Mouse (Mus musculus) embryonic fibroblast, embryonic 13.5 days (primary cell): Measurements from ENCODE around the gene Tbc1d10b. TPM values are rescaled to one million over a fixed set of nuclear protein-coding genes. Genes with fewer than 3 reads are reported as not detected.

Source experiments
- H3K27ac ChIP-seq: 2 replicates; pipeline ENCODE4 v1.5.1; 2012; ENCODE audit warnings: low read length, control low read depth, inconsistent platforms; ENCODE audit not compliant: insufficient read depth
- H3K4me1 ChIP-seq: 2 replicates; pipeline ENCODE4 v1.6.1; 2011; ENCODE audit warnings: low read length; ENCODE audit not compliant: control insufficient read depth, insufficient read depth
- H3K4me3 ChIP-seq: 2 replicates; pipeline ENCODE4 v1.5.1; 2011; ENCODE audit warnings: mild to moderate bottlenecking, control low read depth, low read length; ENCODE audit not compliant: insufficient read depth
- CTCF ChIP-seq: IDR thresholded peaks from 2 replicates; pipeline ENCODE4 v1.5.1; 2011; ENCODE audit warnings: mild to moderate bottlenecking, control low read depth, low read length, moderate library complexity, borderline replicate concordance; ENCODE audit not compliant: insufficient read depth
- POLR2A ChIP-seq: IDR thresholded peaks from 2 replicates; pipeline ENCODE4 v1.6.1; 2011; ENCODE audit warnings: low read depth, mild to moderate bottlenecking, control low read depth, low read length, moderate library complexity
- polyA plus RNA-seq: library from polyadenylated mRNA; stranded (reverse); fragments of >200 nt; gene quantifications from 2 replicates; pipeline ENCODE4 v1.2.4, GENCODE M21; 2011; ENCODE audit warnings: low read depth; ENCODE audit not compliant: missing spikeins, insufficient read length

The Tbc1d10b gene
- polyA plus RNA-seq, 1 experiment, result 37.5 TPM

DNA sequence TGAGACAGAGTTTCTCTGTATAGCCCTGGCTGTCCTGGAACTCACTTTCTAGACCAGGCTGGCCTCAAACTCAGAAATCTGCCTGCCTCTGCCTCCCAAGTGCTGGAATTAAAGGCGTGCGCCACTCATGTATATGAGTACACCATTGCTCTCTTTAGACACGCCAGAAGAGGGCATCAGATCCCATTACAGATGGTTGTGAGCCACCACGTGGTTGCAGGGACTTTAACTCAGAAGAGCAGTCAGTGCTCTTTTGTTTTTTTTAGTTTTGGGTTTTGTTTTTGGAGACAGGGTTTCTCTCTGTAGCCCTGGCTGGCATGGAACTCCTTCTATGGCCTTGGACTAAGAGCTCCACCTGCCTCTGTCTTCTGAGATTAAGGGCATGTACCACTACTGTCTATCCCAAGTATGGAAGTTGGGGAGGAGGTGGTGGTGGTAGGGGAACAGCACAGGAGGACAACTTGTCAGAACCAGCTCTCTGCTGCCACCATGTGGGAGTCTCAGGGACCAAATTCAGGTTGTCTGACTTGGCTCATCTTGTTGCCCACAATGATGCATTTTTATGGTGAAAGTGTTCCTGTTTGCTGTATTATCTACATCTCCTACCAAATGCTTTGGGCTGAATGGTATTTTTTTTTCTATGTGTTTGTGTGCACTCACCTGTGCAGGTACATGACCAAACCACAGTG lies 20.5 kb upstream of the Tbc1d10b start:
- Histone ChIP-seq H3K4me3 (no peak overlapping the region), H3K27ac (no peak overlapping the region), H3K4me1 (peaks cover 2% of the 10 kb centered on the region; the same call in 1 of the 2 replicates)
- TF ChIP-seq POLR2A (0 out of 2 replicates have a peak, but pooled peaks have one; percentile 36), CTCF (peak; percentile 58; the same call in 1 of the 2 replicates)

DNA sequence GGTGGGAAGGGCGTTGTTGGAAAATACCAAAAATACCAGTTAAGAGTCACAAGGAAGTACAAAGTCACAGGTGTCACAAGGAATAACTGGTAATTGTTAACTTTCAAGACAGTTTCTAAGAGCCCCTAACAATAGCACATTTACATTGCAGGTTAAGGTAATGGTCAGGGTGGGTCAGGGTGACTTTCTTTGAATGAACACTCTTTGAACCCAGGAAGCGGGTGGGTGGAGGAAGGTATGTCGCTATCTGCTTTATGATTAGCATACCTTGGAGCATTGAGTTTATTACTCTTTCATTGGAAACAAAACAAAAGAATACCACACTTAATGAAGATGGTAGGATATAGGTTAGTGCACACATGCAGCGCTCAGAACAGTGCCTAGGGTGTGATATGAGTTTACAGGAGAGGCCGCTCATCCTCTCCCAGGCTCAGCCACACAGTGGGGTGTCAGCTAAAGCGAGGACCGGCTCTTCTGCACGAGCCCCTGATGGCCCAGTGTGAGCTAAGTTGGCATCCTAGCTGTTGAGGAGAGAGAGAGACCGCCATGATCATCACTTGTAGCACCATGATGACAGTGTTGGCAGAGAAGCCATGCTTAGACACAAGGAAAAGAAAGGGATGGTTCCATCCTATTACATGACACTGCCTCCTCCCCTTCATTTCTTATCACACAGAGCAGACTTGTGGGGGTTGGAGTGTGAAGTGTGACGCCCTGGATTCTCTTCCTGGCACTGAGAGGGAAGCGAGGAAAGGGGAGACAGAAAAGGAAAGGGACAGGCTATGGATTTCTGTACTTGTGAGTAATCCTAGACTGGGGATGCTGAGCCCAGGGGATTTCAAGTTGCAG lies 17.1 kb upstream of the Tbc1d10b start:
- Histone ChIP-seq H3K27ac (no peak overlapping the region), H3K4me3 (no peak overlapping the region), H3K4me1 (no peaks in the 10 kb centered on the region)
- no peak for TF ChIP-seq CTCF
- TF ChIP-seq POLR2A, result no peak

DNA sequence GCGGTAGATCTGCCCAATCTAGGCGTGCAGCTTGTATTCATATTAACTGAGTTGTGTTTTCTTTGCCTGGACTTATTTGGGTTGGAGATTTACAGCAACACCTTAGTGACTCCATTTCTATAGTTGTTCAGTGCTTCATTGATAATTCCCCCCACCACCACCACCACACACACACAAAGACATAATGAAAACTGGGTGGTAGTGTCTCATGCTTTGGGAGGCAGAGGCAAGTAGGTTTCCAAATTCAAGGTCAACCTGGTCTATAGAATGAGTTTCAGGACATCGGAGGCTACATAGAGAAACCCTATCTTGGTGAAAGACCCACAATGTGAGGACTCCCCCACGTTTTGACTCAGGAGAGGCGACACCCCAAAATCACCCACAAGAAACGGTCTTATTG lies 16.3 kb upstream of the Tbc1d10b start:
- no peak overlapping the region for H3K27ac ChIP-seq
- no peaks in the 10 kb centered on the region for H3K4me1 ChIP-seq
- no peak overlapping the region for H3K4me3 ChIP-seq
- no peak for TF ChIP-seq POLR2A
- no peak for TF ChIP-seq CTCF

DNA sequence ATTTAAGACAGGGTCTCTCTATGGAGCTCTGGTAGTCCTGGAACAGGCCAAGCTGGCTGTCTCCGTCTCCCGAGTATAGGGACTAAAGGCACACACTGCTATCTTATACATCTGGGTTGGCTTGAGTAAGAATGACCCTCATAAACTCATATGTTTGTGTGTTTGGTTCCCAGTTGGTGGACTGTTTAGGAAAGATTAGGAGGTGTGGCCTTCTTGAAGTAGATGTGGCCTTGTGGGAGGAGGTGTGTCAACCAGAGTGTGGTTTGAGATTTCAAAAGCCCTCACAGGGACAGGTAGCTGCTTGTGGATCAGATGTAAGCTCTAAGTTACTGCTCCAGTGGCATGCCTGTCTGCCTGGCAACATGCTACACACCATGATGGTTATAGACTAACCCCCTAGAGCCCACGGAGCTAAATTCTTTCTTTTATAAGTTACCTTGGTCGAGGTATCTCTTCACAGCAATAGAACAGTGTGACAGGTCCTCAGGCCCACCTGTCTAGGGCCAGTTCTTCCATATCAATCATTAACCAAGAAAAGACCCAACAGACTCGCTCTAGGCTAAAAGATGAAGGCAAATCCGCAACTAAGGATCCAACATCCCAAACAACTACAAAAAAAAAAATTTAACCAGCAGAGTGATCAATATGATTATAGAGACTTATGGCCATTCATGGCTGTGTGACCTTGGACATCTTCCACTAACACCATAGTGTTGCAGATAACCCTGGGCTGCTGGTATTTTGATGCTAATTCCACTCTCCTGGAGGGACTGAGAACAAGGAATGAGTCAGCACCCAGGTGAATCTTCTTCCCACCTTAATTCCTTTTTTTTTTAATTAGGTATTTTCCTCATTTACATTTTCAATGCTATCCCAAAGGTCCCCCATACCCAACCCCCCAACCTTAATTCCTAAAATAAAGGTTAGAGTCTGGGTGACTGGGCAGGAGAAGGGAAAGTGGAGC lies 15.5 kb upstream of the Tbc1d10b start:
- Histone ChIP-seq H3K4me3 (no peak overlapping the region), H3K27ac (no peak overlapping the region), H3K4me1 (no peaks in the 10 kb centered on the region)
- TF ChIP-seq POLR2A, result no peak
- no peak for TF ChIP-seq CTCF

DNA sequence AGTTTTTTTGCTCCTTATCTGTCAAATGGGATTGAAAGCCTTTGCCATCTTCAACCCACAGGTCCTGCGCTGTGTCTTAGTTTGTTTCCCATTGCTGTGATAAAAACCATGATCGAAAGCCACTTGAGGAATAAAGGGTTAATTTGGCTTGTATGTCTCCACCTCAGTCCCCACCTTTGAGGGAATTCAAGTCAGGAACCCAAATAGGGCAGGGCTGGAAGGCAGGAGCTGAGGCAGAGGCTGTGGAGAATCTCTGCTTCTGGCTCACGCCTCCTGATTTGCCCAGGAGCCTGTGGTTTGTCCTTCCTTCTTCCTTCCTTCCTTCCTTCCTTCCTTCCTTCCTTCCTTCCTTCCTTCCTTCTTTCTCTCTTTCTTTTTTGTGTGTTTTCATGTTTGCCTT lies 14.8 kb upstream of the Tbc1d10b start:
- Histone ChIP-seq H3K27ac (no peak overlapping the region), H3K4me1 (no peaks in the 10 kb centered on the region), H3K4me3 (no peak overlapping the region)
- TF ChIP-seq POLR2A (no peak), CTCF (no peak)

GRCm38 (mm10) chr7:127220440-127220839 lies 12.2 kb upstream of the Tbc1d10b start:
- no peak overlapping the region for H3K27ac ChIP-seq
- TF ChIP-seq POLR2A (no peak), CTCF (no peak)
- no peak overlapping the region for H3K4me3 ChIP-seq
- no peaks in the 10 kb centered on the region for H3K4me1 ChIP-seq

- no peak overlapping the region for H3K27ac ChIP-seq
- TF ChIP-seq POLR2A (no peak), CTCF (no peak)
- no peak overlapping the region for H3K4me3 ChIP-seq
- H3K4me1 ChIP-seq, result no peaks in the 10 kb centered on the region
Measured at GRCm38 (mm10) chr7:127218670-127219069, 10.4 kb upstream of the Tbc1d10b start.

DNA sequence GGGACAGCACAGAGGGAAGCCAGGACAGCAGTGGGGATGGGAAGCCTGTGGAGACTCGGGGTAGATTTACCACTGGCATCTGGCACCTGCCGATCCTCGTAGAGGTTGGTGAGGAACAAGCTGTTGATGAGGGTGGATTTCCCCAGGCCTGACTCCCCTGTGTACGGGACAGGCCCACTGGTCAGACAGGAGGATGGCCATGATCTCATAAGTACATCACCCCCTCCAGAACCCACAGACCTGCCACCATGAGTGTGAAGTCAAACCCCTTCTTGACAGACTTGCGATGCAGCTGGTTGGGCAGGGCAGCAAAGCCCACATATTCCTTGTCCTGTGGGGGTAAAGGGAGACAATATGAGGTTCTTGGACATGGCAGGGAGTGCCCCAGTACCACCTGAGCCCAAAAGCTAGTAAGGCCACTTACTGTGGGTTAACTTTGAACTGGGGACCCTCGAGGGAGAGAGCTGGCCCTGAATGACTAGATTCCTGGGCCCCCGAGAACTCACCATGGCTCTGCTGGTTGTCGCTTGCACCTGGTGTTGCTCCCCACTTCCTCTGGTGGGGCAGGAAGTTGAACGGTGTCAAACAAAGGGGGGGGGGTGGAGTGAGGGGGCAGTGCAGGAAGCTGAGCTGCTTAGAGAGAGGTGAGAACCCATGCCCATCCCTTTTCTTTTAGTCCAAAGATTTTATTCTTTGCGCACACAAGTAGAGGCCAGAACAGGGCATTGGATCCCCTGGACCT lies 9.8 kb upstream of the Tbc1d10b start:
- TF ChIP-seq CTCF (no peak), POLR2A (no peak)
- Histone ChIP-seq H3K4me3 (no peak overlapping the region), H3K4me1 (no peaks in the 10 kb centered on the region), H3K27ac (no peak overlapping the region)

GRCm38 (mm10) chr7:127217475-127217874 lies 9.2 kb upstream of the Tbc1d10b start:
- no peak for TF ChIP-seq POLR2A
- TF ChIP-seq CTCF, result no peak
- Histone ChIP-seq H3K27ac (no peak overlapping the region), H3K4me1 (no peaks in the 10 kb centered on the region), H3K4me3 (no peak overlapping the region)

DNA sequence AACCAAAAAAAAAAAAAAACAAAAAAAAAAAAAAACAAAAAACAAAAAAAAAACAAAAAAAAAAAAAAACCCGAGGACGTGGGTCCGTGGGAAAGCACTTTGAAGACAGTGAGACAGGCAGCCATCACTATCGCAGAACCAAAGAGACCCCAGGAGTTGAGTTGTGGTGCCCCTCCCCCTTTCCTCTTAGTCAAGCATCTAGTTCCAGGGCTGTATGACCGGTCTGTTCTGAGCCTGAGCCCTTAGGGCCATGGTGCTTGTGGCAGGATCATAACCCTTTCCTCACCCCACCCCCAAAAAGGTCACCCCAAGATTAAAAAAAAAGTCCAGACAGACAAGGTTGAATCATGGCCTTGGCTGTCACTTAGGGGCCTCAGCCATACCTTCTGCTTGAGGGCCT lies 8.0 kb upstream of the Tbc1d10b start:
- Histone ChIP-seq H3K27ac (no peak overlapping the region), H3K4me3 (no peak overlapping the region), H3K4me1 (no peaks in the 10 kb centered on the region)
- no peak for TF ChIP-seq CTCF
- TF ChIP-seq POLR2A, result no peak
